Mouse (Mus musculus): ENCODE measurements around the gene Aldh1l1. TPM values are rescaled to one million over a fixed set of nuclear protein-coding genes. Genes with fewer than 3 reads are reported as not detected.

The Aldh1l1 gene
- polyA plus RNA-seq, 1 experiment from 2014 or later = 1.2 TPM

DNA sequence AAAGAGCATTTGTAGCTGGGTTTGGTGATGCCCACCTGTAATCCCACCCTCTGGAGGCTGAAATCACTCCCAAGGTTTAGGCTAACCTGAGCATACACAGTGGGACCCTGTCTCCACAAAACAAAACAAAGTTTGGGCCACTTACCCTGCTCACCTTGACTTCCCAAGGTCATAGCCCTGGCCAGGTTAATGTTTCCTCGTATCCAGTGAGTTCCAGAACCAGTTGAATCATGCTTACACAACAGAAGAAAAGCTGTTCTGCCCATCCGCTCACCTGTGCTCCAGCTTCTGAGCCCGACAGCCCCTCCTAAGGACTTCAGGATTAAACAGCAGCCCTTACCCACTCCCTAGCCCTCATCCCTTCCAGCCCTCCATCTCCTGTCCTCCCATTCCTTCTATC lies 60.8 kb downstream of the Aldh1l1 start:
- Histone ChIP-seq H3K9me3 (replicated peaks; ENCODE audit: control insufficient read depth, low read length) (no peaks in the 10 kb centered on the region), H3K36me3 (replicated peaks; ENCODE audit: control insufficient read depth, insufficient read depth, low read depth, low read length) (no peaks in the 10 kb centered on the region), H3K4me2 (ENCODE audit: low read depth, low read length) (no peak overlapping the region), H3K9ac (replicated peaks; ENCODE audit: low read length) (no peak overlapping the region), H3K4me3 (ENCODE audit: low read depth, low read length) (no peak overlapping the region), H3K27ac (replicated peaks; ENCODE audit: low read depth, low read length) (no peak overlapping the region), H3K27me3 (ENCODE audit: control insufficient read depth, insufficient read depth, low read length) (no peaks in the 10 kb centered on the region), H3K4me1 (ENCODE audit: control insufficient read depth, insufficient read depth, low read length) (no peaks in the 10 kb centered on the region)
- DNase-seq (ENCODE audit: low spot score) (no peak), ATAC-seq (replicated peaks; ENCODE audit: insufficient number of reproducible peaks, low FRiP score, low TSS enrichment, low read depth) (no peak)
- 80% methylated on average over 3 of the region's 3 CpGs for WGBS

DNA sequence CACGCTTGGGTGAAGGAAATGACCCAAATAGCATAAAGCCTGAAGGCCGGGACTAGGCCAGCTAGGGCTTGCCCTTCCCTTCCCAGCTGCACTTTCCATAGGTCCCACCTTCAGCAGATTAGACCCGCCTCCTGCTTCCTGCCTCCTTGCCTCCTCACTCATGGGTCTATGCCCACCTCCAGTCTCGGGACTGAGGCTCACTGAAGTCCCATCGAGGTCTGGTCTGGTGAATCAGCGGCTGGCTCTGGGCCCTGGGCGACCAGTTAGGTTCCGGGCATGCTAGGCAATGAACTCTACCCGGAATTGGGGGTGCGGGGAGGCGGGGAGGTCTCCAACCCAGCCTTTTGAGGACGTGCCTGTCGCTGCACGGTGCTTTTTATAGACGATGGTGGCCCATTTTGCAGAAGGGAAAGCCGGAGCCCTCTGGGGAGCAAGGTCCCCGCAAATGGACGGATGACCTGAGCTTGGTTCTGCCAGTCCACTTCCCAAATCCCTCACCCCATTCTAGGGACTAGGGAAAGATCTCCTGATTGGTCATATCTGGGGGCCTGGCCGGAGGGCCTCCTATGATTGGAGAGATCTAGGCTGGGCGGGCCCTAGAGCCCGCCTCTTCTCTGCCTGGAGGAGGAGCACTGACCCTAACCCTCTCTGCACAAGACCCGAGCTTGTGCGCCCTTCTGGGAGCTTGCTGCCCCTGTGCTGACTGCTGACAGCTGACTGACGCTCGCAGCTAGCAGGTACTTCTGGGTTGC lies 64.1 kb downstream of the Aldh1l1 start:
- no peaks in the 10 kb centered on the region for H3K36me3 ChIP-seq (replicated peaks; ENCODE audit: control insufficient read depth, insufficient read depth, low read depth, low read length)
- peak; percentile 64 for DNase-seq (ENCODE audit: low spot score)
- WGBS = 12% methylated on average over 25 of the region's 25 CpGs
- no peak overlapping the region for H3K9ac ChIP-seq (replicated peaks; ENCODE audit: low read length)
- H3K27me3 ChIP-seq (ENCODE audit: control insufficient read depth, insufficient read depth, low read length) = no peaks in the 10 kb centered on the region
- H3K4me1 ChIP-seq (ENCODE audit: control insufficient read depth, insufficient read depth, low read length) = no peaks in the 10 kb centered on the region
- no peak overlapping the region for H3K27ac ChIP-seq (replicated peaks; ENCODE audit: low read depth, low read length)
- H3K4me2 ChIP-seq (ENCODE audit: low read depth, low read length) = peak overlapping the region; percentile 5; the same call in 1 of the 2 replicates
- H3K9me3 ChIP-seq (replicated peaks; ENCODE audit: control insufficient read depth, low read length) = no peaks in the 10 kb centered on the region
- H3K4me3 ChIP-seq (ENCODE audit: low read depth, low read length) = no peak overlapping the region
- peak; percentile 86 for ATAC-seq (replicated peaks; ENCODE audit: insufficient number of reproducible peaks, low FRiP score, low TSS enrichment, low read depth)

DNA sequence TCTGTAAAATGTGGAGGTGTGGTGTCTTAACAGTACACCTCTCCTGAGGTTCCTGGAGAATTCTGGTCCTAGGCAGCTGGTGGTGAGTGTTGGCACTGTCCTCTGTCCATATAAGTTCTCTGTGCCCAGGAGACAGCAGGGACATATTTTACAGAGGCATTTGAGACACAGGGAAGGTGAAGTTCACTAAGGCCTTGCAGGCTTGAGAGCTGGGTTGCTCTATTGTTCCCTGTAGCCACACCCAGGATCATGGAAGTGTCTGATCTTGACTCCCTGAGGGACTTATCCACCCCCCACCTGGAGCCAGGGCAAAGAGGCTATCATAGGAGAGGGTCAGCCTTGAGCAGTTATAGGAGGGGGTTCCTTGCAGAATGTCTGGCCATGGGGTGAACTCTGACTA lies 65.0 kb downstream of the Aldh1l1 start:
- Histone ChIP-seq H3K4me3 (ENCODE audit: low read depth, low read length) (no peak overlapping the region), H3K27me3 (ENCODE audit: control insufficient read depth, insufficient read depth, low read length) (no peaks in the 10 kb centered on the region), H3K4me1 (ENCODE audit: control insufficient read depth, insufficient read depth, low read length) (no peaks in the 10 kb centered on the region), H3K9ac (replicated peaks; ENCODE audit: low read length) (no peak overlapping the region), H3K27ac (replicated peaks; ENCODE audit: low read depth, low read length) (no peak overlapping the region), H3K9me3 (replicated peaks; ENCODE audit: control insufficient read depth, low read length) (no peaks in the 10 kb centered on the region), H3K36me3 (replicated peaks; ENCODE audit: control insufficient read depth, insufficient read depth, low read depth, low read length) (no peaks in the 10 kb centered on the region), H3K4me2 (ENCODE audit: low read depth, low read length) (no peak overlapping the region)
- DNase-seq (ENCODE audit: low spot score) = no peak
- ATAC-seq (replicated peaks; ENCODE audit: insufficient number of reproducible peaks, low FRiP score, low TSS enrichment, low read depth) = no peak

DNA sequence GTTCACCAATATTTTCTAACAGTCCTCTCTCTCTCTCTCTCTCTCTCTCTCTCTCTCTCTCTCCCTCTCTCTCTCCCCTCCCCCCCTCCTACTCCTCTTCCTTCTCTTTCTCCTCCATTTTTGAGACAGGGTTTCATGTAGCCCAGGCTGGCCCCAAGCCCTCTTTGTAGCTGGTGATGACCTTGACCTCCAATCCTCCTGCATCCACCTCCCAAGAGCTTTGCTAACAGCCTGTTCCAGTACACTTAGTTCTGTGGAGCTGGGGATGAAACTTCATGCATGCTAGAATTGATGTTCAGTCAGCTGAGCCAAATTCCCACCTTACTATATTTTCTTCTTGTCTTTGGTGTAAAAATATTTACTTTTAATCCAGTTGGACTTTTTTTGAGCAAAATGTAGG lies 67.0 kb downstream of the Aldh1l1 start:
- ATAC-seq (replicated peaks; ENCODE audit: insufficient number of reproducible peaks, low FRiP score, low TSS enrichment, low read depth) (no peak), DNase-seq (ENCODE audit: low spot score) (no peak)
- Histone ChIP-seq H3K9me3 (replicated peaks; ENCODE audit: control insufficient read depth, low read length) (no peaks in the 10 kb centered on the region), H3K4me3 (ENCODE audit: low read depth, low read length) (no peak overlapping the region), H3K27ac (replicated peaks; ENCODE audit: low read depth, low read length) (no peak overlapping the region), H3K4me1 (ENCODE audit: control insufficient read depth, insufficient read depth, low read length) (no peaks in the 10 kb centered on the region), H3K27me3 (ENCODE audit: control insufficient read depth, insufficient read depth, low read length) (no peaks in the 10 kb centered on the region), H3K9ac (replicated peaks; ENCODE audit: low read length) (no peak overlapping the region), H3K36me3 (replicated peaks; ENCODE audit: control insufficient read depth, insufficient read depth, low read depth, low read length) (no peaks in the 10 kb centered on the region), H3K4me2 (ENCODE audit: low read depth, low read length) (no peak overlapping the region)

DNA sequence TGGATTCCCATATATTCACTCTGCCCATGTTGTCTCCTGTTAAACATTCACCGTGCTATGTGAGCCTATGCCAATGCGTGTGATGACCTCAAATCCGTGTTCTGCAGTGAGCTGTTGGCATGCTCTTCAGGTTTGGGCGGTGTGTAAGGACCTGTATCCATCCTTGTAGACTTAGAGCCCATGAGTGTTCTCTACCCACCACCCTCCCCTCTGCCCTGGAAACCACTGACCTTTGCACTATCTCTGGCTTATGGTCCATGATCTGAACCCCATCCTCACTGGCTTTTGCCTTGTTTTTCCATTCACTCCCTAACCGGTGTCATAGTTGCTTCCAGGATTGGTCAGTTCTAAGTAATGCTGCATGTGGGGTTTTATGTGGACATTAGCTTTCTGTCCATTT lies 67.5 kb downstream of the Aldh1l1 start:
- Histone ChIP-seq H3K4me2 (ENCODE audit: low read depth, low read length) (no peak overlapping the region), H3K4me3 (ENCODE audit: low read depth, low read length) (no peak overlapping the region), H3K9ac (replicated peaks; ENCODE audit: low read length) (no peak overlapping the region), H3K9me3 (replicated peaks; ENCODE audit: control insufficient read depth, low read length) (no peaks in the 10 kb centered on the region), H3K4me1 (ENCODE audit: control insufficient read depth, insufficient read depth, low read length) (no peaks in the 10 kb centered on the region), H3K27me3 (ENCODE audit: control insufficient read depth, insufficient read depth, low read length) (no peaks in the 10 kb centered on the region), H3K36me3 (replicated peaks; ENCODE audit: control insufficient read depth, insufficient read depth, low read depth, low read length) (no peaks in the 10 kb centered on the region), H3K27ac (replicated peaks; ENCODE audit: low read depth, low read length) (no peak overlapping the region)
- ATAC-seq (replicated peaks; ENCODE audit: insufficient number of reproducible peaks, low FRiP score, low TSS enrichment, low read depth) (no peak), DNase-seq (ENCODE audit: low spot score) (no peak)
- whole genome bisulfite sequencing = 88% methylated on average over 5 of the region's 5 CpGs

DNA sequence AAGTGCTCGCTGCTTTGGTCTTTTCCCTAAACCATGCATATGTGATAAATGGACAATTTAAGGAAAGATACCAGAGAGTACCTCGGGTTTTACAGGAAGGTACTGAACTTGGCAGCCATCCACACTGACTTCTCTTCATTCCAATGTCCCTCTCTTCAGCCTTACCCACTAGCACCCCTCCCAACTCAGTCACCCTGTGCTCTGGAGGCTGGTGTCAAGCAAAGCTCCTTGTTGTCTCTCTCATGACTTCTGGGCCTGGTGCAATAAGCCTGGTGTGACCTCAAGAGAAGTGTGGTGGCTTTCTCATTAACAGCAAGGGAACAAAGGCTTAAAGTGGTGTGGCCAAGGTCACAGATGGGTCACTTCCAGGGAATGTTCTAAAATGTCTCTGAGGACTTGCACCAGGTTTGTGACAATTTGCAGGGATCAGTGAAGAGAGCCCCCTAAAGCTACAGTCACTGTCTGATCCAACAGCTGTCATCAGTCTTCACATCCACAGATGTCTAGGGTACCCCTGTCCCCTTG lies 70.4 kb downstream of the Aldh1l1 start:
- Histone ChIP-seq H3K4me1 (ENCODE audit: control insufficient read depth, insufficient read depth, low read length) (no peaks in the 10 kb centered on the region), H3K4me3 (ENCODE audit: low read depth, low read length) (no peak overlapping the region), H3K36me3 (replicated peaks; ENCODE audit: control insufficient read depth, insufficient read depth, low read depth, low read length) (no peaks in the 10 kb centered on the region), H3K27ac (replicated peaks; ENCODE audit: low read depth, low read length) (no peak overlapping the region), H3K4me2 (ENCODE audit: low read depth, low read length) (no peak overlapping the region), H3K9ac (replicated peaks; ENCODE audit: low read length) (no peak overlapping the region), H3K9me3 (replicated peaks; ENCODE audit: control insufficient read depth, low read length) (no peaks in the 10 kb centered on the region), H3K27me3 (ENCODE audit: control insufficient read depth, insufficient read depth, low read length) (no peaks in the 10 kb centered on the region)
- 71% methylated on average over 2 of the region's 2 CpGs for WGBS
- DNase-seq (ENCODE audit: low spot score) (no peak), ATAC-seq (replicated peaks; ENCODE audit: insufficient number of reproducible peaks, low FRiP score, low TSS enrichment, low read depth) (no peak)

DNA sequence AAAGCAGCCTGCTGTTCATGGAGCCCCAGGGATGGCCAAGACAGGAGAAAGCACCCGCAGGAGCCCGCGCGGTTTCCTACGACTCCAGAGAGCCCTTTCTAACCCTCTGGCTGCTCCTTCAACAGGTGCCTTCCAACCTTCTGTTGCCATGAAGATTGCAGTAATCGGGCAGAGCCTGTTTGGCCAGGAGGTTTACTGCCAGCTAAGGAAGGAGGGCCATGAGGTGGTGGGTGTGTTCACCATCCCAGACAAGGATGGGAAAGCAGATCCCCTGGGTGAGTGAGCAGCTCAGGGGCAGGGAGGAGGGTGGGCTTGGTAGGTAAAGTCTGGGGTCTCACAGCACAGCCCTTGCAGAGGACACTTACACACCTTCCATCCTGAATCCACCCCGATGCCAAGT lies 70.8 kb downstream of the Aldh1l1 start:
- WGBS = 90% methylated on average over 7 of the region's 7 CpGs
- ATAC-seq (replicated peaks; ENCODE audit: insufficient number of reproducible peaks, low FRiP score, low TSS enrichment, low read depth) = no peak

DNA sequence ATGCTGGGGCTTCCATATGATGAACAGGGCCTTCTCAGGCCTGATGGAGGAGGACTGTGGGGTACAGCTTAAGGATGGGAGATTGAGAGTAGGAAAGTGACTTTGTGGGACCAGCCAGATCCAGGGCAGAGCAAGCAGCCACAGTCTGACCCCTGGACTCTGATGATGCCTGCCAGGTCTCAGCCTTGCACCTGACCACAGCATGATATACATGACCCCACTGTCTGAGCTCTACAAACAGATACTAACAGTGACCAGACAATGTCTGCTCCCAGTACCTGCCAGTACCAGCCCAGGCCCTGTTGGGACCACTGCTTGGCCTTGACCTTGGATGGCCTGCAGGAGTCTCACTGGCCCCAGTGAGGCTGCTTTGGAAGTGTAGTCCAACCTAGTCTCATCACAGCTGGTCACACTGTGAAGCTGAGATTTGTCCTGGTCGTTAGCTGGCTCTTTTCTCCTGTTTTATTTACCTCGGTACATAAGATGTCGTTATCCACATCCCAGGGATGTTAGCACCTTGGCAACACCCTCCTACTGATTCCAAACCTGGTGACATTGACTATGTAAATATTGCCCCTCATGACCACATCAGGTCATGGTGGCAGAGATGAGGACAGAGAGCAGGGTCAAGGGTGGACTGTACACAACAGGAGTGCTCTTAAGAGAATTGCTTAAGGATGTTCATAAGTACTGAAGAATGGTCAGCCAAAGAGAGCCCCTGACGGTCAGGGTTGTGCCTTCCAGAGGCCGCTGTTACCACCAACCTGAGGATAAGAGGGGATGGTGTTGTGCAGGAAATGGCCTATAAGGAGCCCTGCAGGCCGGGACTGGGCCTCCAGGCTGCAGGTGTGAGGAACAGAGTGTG lies 71.8 kb downstream of the Aldh1l1 start:
- Histone ChIP-seq H3K27ac (replicated peaks; ENCODE audit: low read depth, low read length) (no peak overlapping the region), H3K9me3 (replicated peaks; ENCODE audit: control insufficient read depth, low read length) (no peaks in the 10 kb centered on the region), H3K27me3 (ENCODE audit: control insufficient read depth, insufficient read depth, low read length) (no peaks in the 10 kb centered on the region), H3K4me3 (ENCODE audit: low read depth, low read length) (no peak overlapping the region), H3K9ac (replicated peaks; ENCODE audit: low read length) (no peak overlapping the region), H3K36me3 (replicated peaks; ENCODE audit: control insufficient read depth, insufficient read depth, low read depth, low read length) (no peaks in the 10 kb centered on the region), H3K4me1 (ENCODE audit: control insufficient read depth, insufficient read depth, low read length) (no peaks in the 10 kb centered on the region), H3K4me2 (ENCODE audit: low read depth, low read length) (no peak overlapping the region)
- no peak for ATAC-seq (replicated peaks; ENCODE audit: insufficient number of reproducible peaks, low FRiP score, low TSS enrichment, low read depth)
- WGBS = 80% methylated on average over 6 of the region's 6 CpGs
- DNase-seq (ENCODE audit: low spot score) = no peak

More for the DNA sequence above, 70.8 kb downstream of the Aldh1l1 start:
- DNase-seq (ENCODE audit: low spot score) = no peak
- H3K36me3 ChIP-seq (replicated peaks; ENCODE audit: control insufficient read depth, insufficient read depth, low read depth, low read length) = no peaks in the 10 kb centered on the region
- H3K27me3 ChIP-seq (ENCODE audit: control insufficient read depth, insufficient read depth, low read length) = no peaks in the 10 kb centered on the region
- no peak overlapping the region for H3K27ac ChIP-seq (replicated peaks; ENCODE audit: low read depth, low read length)
- H3K4me3 ChIP-seq (ENCODE audit: low read depth, low read length) = no peak overlapping the region
- H3K4me1 ChIP-seq (ENCODE audit: control insufficient read depth, insufficient read depth, low read length) = no peaks in the 10 kb centered on the region
- no peak overlapping the region for H3K9ac ChIP-seq (replicated peaks; ENCODE audit: low read length)
- no peaks in the 10 kb centered on the region for H3K9me3 ChIP-seq (replicated peaks; ENCODE audit: control insufficient read depth, low read length)
- H3K4me2 ChIP-seq (ENCODE audit: low read depth, low read length) = no peak overlapping the region

Measured in embryonic facial prominence, embryonic 11.5 days (tissue).